Mouse (Mus musculus): ENCODE results near the gene Zbtb9. TPM values are rescaled to one million over a fixed set of nuclear protein-coding genes. Genes with fewer than 3 reads are reported as not detected.

Zbtb9 gene
- polyA plus RNA-seq, 1 experiment from 2014 or later = 9.2 TPM

GRCm38 (mm10) chr17:27025326-27025902, 52.4 kb downstream of the Zbtb9 start:
- no peak overlapping the region for H3K4me3 ChIP-seq
- peaks cover 56% of the 10 kb centered on the region for H3K4me1 ChIP-seq
- no peaks in the 10 kb centered on the region for H3K27me3 ChIP-seq (replicated peaks)
- H3K9ac ChIP-seq = no peak overlapping the region
- no peak for ATAC-seq
- peaks cover 61% of the 10 kb centered on the region for H3K36me3 ChIP-seq
- no peaks in the 10 kb centered on the region for H3K9me3 ChIP-seq (replicated peaks)
- no peak overlapping the region for H3K4me2 ChIP-seq
- H3K27ac ChIP-seq = no peak overlapping the region
- WGBS (ENCODE audit: insufficient replicate concordance) = 79% methylated on average over 17 of the region's 17 CpGs

DNA sequence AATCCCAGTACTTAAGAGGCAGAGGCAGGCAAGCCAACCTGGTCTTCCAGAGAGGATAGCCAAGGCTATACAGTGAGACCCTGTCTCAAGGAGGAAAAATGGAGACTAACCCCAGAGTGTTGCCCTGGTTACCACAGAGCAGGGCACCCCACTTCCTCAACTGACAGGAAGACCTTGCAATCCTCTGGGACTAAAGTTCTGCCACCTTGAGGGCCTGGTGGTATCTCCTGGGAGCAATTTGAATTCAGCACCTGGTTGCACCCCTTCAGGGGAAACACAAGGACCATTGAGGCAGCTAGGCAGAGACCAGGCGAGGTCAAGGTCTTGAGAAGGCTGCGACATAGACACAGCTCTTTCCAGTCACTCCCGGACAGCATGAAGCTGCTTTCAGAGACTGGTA, 53.0 kb downstream of the Zbtb9 start:
- Histone ChIP-seq H3K4me2 (no peak overlapping the region), H3K9me3 (replicated peaks) (no peaks in the 10 kb centered on the region), H3K36me3 (peaks cover 56% of the 10 kb centered on the region), H3K27ac (no peak overlapping the region), H3K9ac (no peak overlapping the region), H3K27me3 (replicated peaks) (0 out of 2 replicates have a peak, but pooled peaks cover 3% of the 10 kb centered on the region), H3K4me1 (peaks cover 56% of the 10 kb centered on the region), H3K4me3 (no peak overlapping the region)
- WGBS (ENCODE audit: insufficient replicate concordance) = 86% methylated on average over 3 of the region's 3 CpGs
- ATAC-seq = no peak

DNA sequence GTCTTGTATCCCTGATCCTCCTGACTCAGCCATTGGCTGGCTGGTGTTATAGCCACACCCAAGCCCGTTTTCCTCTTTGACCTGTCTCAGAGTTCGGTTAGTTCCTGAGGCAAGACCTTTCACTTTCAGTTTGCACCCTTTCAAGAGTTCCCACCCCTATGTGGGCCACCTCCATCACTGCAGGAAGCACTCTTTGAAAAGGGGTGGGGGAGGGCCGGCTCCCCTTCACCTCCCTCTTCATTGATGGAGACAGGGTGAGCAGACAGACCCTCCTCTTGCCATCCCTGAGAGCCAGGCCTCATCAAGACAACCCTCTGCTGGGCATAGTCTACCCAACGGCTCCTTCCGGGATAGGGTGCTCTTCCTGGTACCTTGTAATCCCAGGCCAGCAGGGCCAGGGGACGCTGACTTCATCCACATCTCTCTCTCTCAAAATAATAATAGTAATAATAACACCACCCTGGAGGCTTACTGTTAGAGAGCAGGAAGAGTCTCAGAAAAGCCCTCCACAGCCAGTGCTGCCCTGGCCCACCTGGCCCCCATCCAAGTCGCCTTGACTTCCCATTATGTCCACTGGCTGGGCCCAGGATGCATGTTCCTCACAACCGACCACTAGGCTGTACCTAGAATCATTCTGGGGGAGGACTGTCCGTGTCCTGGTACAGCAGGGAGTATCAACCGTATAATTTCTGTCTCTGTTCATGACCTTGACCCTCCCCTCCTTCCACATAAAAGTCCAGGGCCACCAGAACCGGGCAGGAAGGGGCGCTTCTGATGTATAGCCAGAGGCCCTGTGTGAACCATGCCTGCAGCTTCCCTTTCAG, 54.7 kb downstream of the Zbtb9 start:
- Histone ChIP-seq H3K27me3 (replicated peaks) (0 out of 2 replicates have a peak, but pooled peaks cover 3% of the 10 kb centered on the region), H3K36me3 (peaks cover 38% of the 10 kb centered on the region), H3K9me3 (replicated peaks) (no peaks in the 10 kb centered on the region), H3K27ac (peak overlapping the region; percentile 83), H3K4me2 (peak overlapping the region; percentile 78), H3K4me1 (peaks cover 61% of the 10 kb centered on the region), H3K9ac (peak overlapping the region; percentile 82), H3K4me3 (peak overlapping the region; percentile 72)
- ATAC-seq = peak; percentile 31
- 15% methylated on average over 12 of the region's 12 CpGs for WGBS (ENCODE audit: insufficient replicate concordance)

GRCm38 (mm10) chr17:27028284-27028795, 55.4 kb downstream of the Zbtb9 start:
- peak overlapping the region; percentile 78 for H3K4me2 ChIP-seq
- peaks cover 59% of the 10 kb centered on the region for H3K4me1 ChIP-seq
- no peaks in the 10 kb centered on the region for H3K9me3 ChIP-seq (replicated peaks)
- peaks cover 32% of the 10 kb centered on the region for H3K36me3 ChIP-seq
- H3K27me3 ChIP-seq (replicated peaks) = 0 out of 2 replicates have a peak, but pooled peaks cover 3% of the 10 kb centered on the region
- 0% methylated on average over 19 of the region's 19 CpGs for WGBS (ENCODE audit: insufficient replicate concordance)
- H3K9ac ChIP-seq = peak overlapping the region; percentile 82
- peak overlapping the region; percentile 83 for H3K27ac ChIP-seq
- peak overlapping the region; percentile 72 for H3K4me3 ChIP-seq
- ATAC-seq = peak; percentile 83

GRCm38 (mm10) chr17:27028909-27029308, 55.9 kb downstream of the Zbtb9 start, which contains the start of gene Bak1:
Gene Bak1 (minus strand): TSS chr17:27029009.
- peak within 1 kb of the TSS; percentile 72 for H3K4me3 ChIP-seq
- 0 out of 2 replicates have a peak, but pooled peaks cover 3% of the 10 kb centered on the region for H3K27me3 ChIP-seq (replicated peaks)
- no peaks in the 10 kb centered on the region for H3K9me3 ChIP-seq (replicated peaks)
- H3K4me1 ChIP-seq = peaks cover 54% of the 10 kb centered on the region
- H3K27ac ChIP-seq = peak within 1 kb of the TSS; percentile 83
- H3K4me2 ChIP-seq = peak within 1 kb of the TSS; percentile 78
- peak within 1 kb of the TSS; percentile 82 for H3K9ac ChIP-seq
- peaks cover 26% of the 10 kb centered on the region for H3K36me3 ChIP-seq
- ATAC-seq = peak; percentile 22; the same call in 1 of the 2 replicates
- 36% methylated on average over 4 of the region's 4 CpGs for WGBS (ENCODE audit: insufficient replicate concordance)

DNA sequence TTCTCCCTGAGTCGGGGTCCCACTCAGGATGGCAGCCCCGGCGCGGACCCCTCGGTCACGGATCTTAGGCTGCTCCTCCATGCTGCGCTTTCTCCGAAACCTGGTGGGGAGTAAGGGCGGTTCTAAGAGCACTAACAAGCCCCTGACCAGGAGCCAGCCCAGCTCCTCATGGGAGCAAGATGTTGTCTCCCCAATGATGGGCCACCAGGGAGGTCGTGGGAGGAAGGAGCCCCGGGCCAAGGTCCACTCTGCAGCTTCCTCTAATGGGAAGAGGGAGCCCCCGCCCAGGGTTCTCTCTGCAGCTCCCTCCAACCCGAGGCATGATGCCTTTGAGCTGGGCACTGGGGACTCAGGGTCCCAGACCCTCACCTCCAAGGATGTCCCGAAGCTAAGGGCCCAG, 56.5 kb downstream of the Zbtb9 start:
- Histone ChIP-seq H3K4me3 (no peak overlapping the region), H3K27ac (no peak overlapping the region), H3K4me2 (peak overlapping the region; percentile 78), H3K9me3 (replicated peaks) (no peaks in the 10 kb centered on the region), H3K9ac (no peak overlapping the region), H3K36me3 (peaks cover 21% of the 10 kb centered on the region), H3K27me3 (replicated peaks) (0 out of 2 replicates have a peak, but pooled peaks cover 3% of the 10 kb centered on the region), H3K4me1 (peaks cover 52% of the 10 kb centered on the region)
- 73% methylated on average over 14 of the region's 14 CpGs for WGBS (ENCODE audit: insufficient replicate concordance)
- ATAC-seq = no peak

- 77% methylated on average over 4 of the region's 4 CpGs for WGBS (ENCODE audit: insufficient replicate concordance)
- no peaks in the 10 kb centered on the region for H3K9me3 ChIP-seq (replicated peaks)
These were observed 57.9 kb downstream of the Zbtb9 start for GRCm38 (mm10) chr17:27030896-27031295.

GRCm38 (mm10) chr17:27032328-27032727, 59.4 kb downstream of the Zbtb9 start:
- 56% methylated on average over 7 of the region's 7 CpGs for WGBS (ENCODE audit: insufficient replicate concordance)
- Histone ChIP-seq H3K9me3 (replicated peaks) (no peaks in the 10 kb centered on the region), H3K36me3 (no peaks in the 10 kb centered on the region), H3K27ac (no peak overlapping the region), H3K4me3 (no peak overlapping the region), H3K4me2 (peak overlapping the region; percentile 41; the same call in 1 of the 2 replicates), H3K4me1 (peaks cover 40% of the 10 kb centered on the region), H3K27me3 (replicated peaks) (peaks cover 10% of the 10 kb centered on the region), H3K9ac (no peak overlapping the region)
- no peak for ATAC-seq

More at GRCm38 (mm10) chr17:27030896-27031295, 57.9 kb downstream of the Zbtb9 start:
- H3K27ac ChIP-seq = no peak overlapping the region
- no peak overlapping the region for H3K4me3 ChIP-seq
- H3K36me3 ChIP-seq = peaks cover 6% of the 10 kb centered on the region; the same call in 1 of the 2 replicates
- no peak overlapping the region for H3K9ac ChIP-seq
- no peak for ATAC-seq
- no peak overlapping the region for H3K4me2 ChIP-seq
- H3K27me3 ChIP-seq (replicated peaks) = peaks cover 7% of the 10 kb centered on the region
- H3K4me1 ChIP-seq = peaks cover 55% of the 10 kb centered on the region

- Histone ChIP-seq H3K27ac (no peak overlapping the region), H3K4me3 (no peak overlapping the region), H3K4me1 (peaks cover 38% of the 10 kb centered on the region), H3K27me3 (replicated peaks) (peaks cover 13% of the 10 kb centered on the region), H3K4me2 (peak overlapping the region; percentile 41), H3K9ac (no peak overlapping the region), H3K9me3 (replicated peaks) (no peaks in the 10 kb centered on the region), H3K36me3 (no peaks in the 10 kb centered on the region)
- WGBS (ENCODE audit: insufficient replicate concordance) = 1% methylated on average over 14 of the region's 14 CpGs
- no peak for ATAC-seq
These were observed 59.9 kb downstream of the Zbtb9 start for GRCm38 (mm10) chr17:27032869-27033268.

GRCm38 (mm10) chr17:27036465-27036864, 63.5 kb downstream of the Zbtb9 start:
- no peaks in the 10 kb centered on the region for H3K9me3 ChIP-seq (replicated peaks)
- no peak for ATAC-seq
- H3K36me3 ChIP-seq = no peaks in the 10 kb centered on the region
- H3K27ac ChIP-seq = no peak overlapping the region
- H3K4me3 ChIP-seq = no peak overlapping the region
- no peak overlapping the region for H3K4me2 ChIP-seq
- H3K4me1 ChIP-seq = peaks cover 47% of the 10 kb centered on the region
- WGBS (ENCODE audit: insufficient replicate concordance) = 31% methylated on average over 7 of the region's 7 CpGs
- H3K27me3 ChIP-seq (replicated peaks) = peaks cover 13% of the 10 kb centered on the region
- no peak overlapping the region for H3K9ac ChIP-seq

GRCm38 (mm10) chr17:27038335-27039050, 65.5 kb downstream of the Zbtb9 start:
- H3K4me2 ChIP-seq = no peak overlapping the region
- 50% methylated on average over 18 of the region's 18 CpGs for WGBS (ENCODE audit: insufficient replicate concordance)

More at GRCm38 (mm10) chr17:27038335-27039050, 65.5 kb downstream of the Zbtb9 start:
- no peak overlapping the region for H3K4me3 ChIP-seq
- H3K27ac ChIP-seq = no peak overlapping the region
- ATAC-seq = 0 out of 2 replicates have a peak, but pooled peaks have one; percentile 24
- no peaks in the 10 kb centered on the region for H3K9me3 ChIP-seq (replicated peaks)
- H3K9ac ChIP-seq = no peak overlapping the region
- H3K4me1 ChIP-seq = peaks cover 37% of the 10 kb centered on the region
- no peaks in the 10 kb centered on the region for H3K36me3 ChIP-seq
- H3K27me3 ChIP-seq (replicated peaks) = peaks cover 13% of the 10 kb centered on the region

All from liver, embryonic 12.5 days (tissue).